Mouse (Mus musculus) intestine, embryonic 14.5 days (tissue): ENCODE measurements around the gene Appl2. TPM values are rescaled to one million over a fixed set of nuclear protein-coding genes. Genes with fewer than 3 reads are reported as not detected.

Source experiments
- ATAC-seq: fragments of 200-750 bp; cut with Nextera tagmentation; replicated peaks from 2 replicates; pipeline ENCODE4 v1.8.0; 2017; ENCODE audit warnings: low read depth, moderate number of reproducible peaks, moderate TSS enrichment, moderate library complexity; ENCODE audit not compliant: low FRiP score, low TSS enrichment
- DNase-seq: peaks from one replicate; pipeline ENCODE4 v3.0.0-alpha.2; 2018; ENCODE audit warnings: low spot score
- H3K27ac ChIP-seq: fragments of 300-500 bp; sonication (generic); 2 replicates; pipeline ENCODE4 v1.5.1; 2014; ENCODE audit warnings: low read depth, mild to moderate bottlenecking, control low read depth
- H3K27me3 ChIP-seq: fragments of 300-500 bp; sonication (generic); replicated peaks from 2 replicates; pipeline ENCODE4 v1.6.1; 2014; ENCODE audit warnings: low read length, control low read depth; ENCODE audit not compliant: control insufficient read depth, insufficient read depth
- H3K36me3 ChIP-seq: fragments of 300-500 bp; sonication (generic); 2 replicates; pipeline ENCODE4 v1.6.1; 2014; ENCODE audit warnings: low read length, control low read depth; ENCODE audit not compliant: control insufficient read depth, insufficient read depth
- H3K4me1 ChIP-seq: fragments of 300-500 bp; sonication (generic); replicated peaks from 2 replicates; pipeline ENCODE4 v1.6.1; 2014; ENCODE audit warnings: low read length, control low read depth, mixed read lengths; ENCODE audit not compliant: control insufficient read depth, insufficient read depth
- H3K4me2 ChIP-seq: fragments of 300-500 bp; sonication (generic); 2 replicates; pipeline ENCODE4 v1.6.1; 2014; ENCODE audit warnings: low read length
- H3K4me3 ChIP-seq: fragments of 300-500 bp; sonication (generic); 2 replicates; pipeline ENCODE4 v1.5.1; 2014; ENCODE audit warnings: low read depth, low read length, control low read depth, mixed read lengths
- H3K9ac ChIP-seq: fragments of 300-500 bp; sonication (generic); 2 replicates; pipeline ENCODE4 v1.6.1; 2014; ENCODE audit warnings: mild to moderate bottlenecking, low read length
- H3K9me3 ChIP-seq: fragments of 300-500 bp; sonication (generic); 2 replicates; pipeline ENCODE4 v1.6.1; 2016; ENCODE audit warnings: low read length, control low read depth; ENCODE audit not compliant: control insufficient read depth
- WGBS: fragments of 180-500 bp; shearing (Covaris S2); extraction: QIAGEN DNeasy Blood & Tissue Kit; methylation state at CpG from one replicate; pipeline ENCODE4 v1.1.7; 2014; 5-methylcytosine and 5-hydroxymethylcytosine counted together
- polyA plus RNA-seq: library from polyadenylated mRNA; unstranded; fragments of >200 nt; fragmentation: Nextera tagmentation; extraction: Ambion mirVana; gene quantifications from 2 replicates; pipeline ENCODE4 v1.2.1, GENCODE M21; 2014

Appl2 gene
- polyA plus RNA-seq, 1 experiment from 2014 or later: 37.7 TPM

DNA sequence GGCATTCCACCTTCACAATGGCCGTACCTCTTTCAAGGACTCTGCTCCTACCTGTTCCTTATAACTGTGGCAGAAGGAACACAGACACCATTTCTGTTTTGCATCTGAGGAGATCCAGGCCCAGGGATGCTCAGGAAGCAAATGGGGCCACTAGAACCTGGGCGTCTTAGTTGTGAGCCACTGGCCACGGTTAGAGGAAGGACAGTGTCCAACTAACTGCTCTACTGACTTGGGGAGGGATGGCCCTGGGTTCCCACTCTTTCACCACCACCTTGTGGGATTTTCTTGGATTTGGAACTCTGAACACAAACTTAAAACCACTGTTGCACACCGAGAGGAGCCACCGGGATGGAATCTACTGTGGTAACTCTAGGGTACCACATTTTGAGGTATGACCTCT lies 36.7 kb downstream of the Appl2 start:
- WGBS: 95% methylated on average over 5 of the region's 5 CpGs
- no peak overlapping the region for H3K4me3 ChIP-seq
- no peak for DNase-seq
- H3K4me1 ChIP-seq: no peaks in the 10 kb centered on the region
- no peak overlapping the region for H3K9ac ChIP-seq
- no peaks in the 10 kb centered on the region for H3K27me3 ChIP-seq
- H3K36me3 ChIP-seq: peaks cover 71% of the 10 kb centered on the region
- no peaks in the 10 kb centered on the region for H3K9me3 ChIP-seq
- ATAC-seq: no peak
- H3K27ac ChIP-seq: no peak overlapping the region
- H3K4me2 ChIP-seq: no peak overlapping the region

DNA sequence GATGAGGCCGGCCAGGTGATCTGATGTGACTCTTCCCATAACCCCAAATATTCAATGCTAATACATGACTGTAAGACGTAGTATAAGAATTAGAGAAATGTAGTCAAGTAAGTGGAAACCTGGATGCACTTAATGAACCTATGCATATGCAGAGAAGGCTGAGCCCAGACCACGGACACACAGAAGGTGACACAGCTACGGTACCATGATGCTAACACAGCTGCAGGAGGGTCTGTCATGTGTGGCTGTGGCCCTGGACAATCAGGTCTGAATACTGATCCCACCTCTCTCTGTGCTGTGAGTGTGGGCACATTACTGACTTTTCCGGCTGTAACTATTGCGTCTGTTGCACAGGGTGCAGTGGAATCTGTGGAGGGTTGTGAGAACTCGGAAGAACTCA lies 38.0 kb downstream of the Appl2 start:
- no peaks in the 10 kb centered on the region for H3K9me3 ChIP-seq
- no peaks in the 10 kb centered on the region for H3K27me3 ChIP-seq
- H3K36me3 ChIP-seq: peaks cover 72% of the 10 kb centered on the region
- no peak for ATAC-seq
- no peak overlapping the region for H3K27ac ChIP-seq
- H3K4me3 ChIP-seq: no peak overlapping the region
- DNase-seq: no peak
- H3K9ac ChIP-seq: no peak overlapping the region
- 96% methylated on average over 7 of the region's 7 CpGs for WGBS
- H3K4me1 ChIP-seq: no peaks in the 10 kb centered on the region
- no peak overlapping the region for H3K4me2 ChIP-seq

DNA sequence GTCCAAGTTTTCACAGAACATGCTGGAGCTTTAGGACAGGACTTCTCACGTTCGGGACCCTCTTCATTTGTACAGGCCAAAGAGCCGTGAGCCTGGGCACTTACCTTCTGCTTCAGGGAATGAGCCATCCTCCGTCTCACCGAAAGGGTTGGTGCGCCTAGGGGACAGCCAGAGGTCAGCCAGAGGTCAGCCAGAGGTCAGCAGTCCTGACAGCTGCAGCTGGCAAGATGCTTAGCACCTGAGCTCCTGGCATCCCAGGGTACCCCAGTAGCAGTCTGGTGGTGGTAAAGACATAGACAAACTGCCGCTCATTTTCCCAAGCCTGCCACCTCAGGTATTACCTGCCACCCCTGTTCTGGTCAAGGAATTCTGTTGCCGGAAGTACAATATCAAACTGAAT lies 39.9 kb downstream of the Appl2 start:
- Histone ChIP-seq H3K4me3 (no peak overlapping the region), H3K4me2 (no peak overlapping the region), H3K27me3 (no peaks in the 10 kb centered on the region), H3K36me3 (peaks cover 77% of the 10 kb centered on the region), H3K27ac (no peak overlapping the region), H3K4me1 (no peaks in the 10 kb centered on the region), H3K9me3 (no peaks in the 10 kb centered on the region), H3K9ac (no peak overlapping the region)
- ATAC-seq (no peak), DNase-seq (no peak)
- WGBS: 75% methylated on average over 8 of the region's 8 CpGs

DNA sequence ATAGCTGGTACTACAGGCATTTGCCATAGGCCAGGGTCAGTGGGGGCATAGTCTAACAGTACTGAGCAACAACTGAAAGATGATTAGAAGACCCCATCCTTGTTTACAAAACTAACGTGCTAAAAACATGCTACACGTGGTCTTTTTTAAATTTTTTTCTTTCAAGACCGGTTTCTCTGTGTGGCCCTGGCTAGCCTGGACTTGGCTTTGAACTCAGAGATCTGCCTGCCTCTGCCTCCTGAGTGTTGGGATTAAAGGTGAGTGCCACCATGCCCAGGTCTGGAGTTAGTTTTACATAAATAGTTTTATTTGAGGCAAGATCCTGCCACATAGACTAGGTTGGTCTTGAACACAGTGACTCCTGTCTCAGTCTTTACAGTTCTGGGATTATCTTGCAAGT lies 41.4 kb downstream of the Appl2 start:
- Histone ChIP-seq H3K27ac (no peak overlapping the region), H3K4me3 (no peak overlapping the region), H3K4me1 (no peaks in the 10 kb centered on the region), H3K9ac (no peak overlapping the region), H3K36me3 (peaks cover 77% of the 10 kb centered on the region), H3K27me3 (no peaks in the 10 kb centered on the region), H3K4me2 (no peak overlapping the region), H3K9me3 (no peaks in the 10 kb centered on the region)
- WGBS: 90% methylated on average over 3 of the region's 3 CpGs
- no peak for DNase-seq
- ATAC-seq: no peak

DNA sequence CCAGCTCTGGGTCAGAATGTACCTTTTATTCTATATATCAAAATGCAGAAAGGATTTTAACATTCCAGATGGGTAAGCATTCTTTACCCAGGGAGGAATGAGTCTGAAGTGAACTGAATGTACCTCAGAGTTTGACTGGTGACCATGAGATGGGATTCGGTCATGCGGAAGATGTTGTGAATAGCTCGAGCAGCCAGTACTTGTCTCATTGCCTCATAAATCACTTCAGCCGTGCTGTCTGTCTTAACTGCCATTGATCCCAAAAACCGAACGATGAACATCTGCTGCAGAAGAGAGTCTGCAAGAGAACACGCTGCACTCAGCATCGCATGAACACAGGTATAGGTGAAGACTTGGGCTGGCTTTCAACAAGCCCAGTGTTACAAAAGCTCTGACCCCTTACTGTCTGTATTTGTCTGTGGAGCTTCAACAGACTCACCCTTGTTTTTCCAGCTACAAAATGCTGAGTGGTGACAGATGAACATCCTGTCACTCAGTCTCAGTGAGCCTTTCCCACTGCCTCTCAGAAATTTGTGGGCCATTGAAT lies 42.8 kb downstream of the Appl2 start:
- ATAC-seq: no peak
- Histone ChIP-seq H3K27me3 (no peaks in the 10 kb centered on the region), H3K4me1 (no peaks in the 10 kb centered on the region), H3K36me3 (peaks cover 77% of the 10 kb centered on the region), H3K4me3 (no peak overlapping the region), H3K4me2 (no peak overlapping the region), H3K27ac (no peak overlapping the region), H3K9ac (no peak overlapping the region), H3K9me3 (no peaks in the 10 kb centered on the region)
- WGBS: 79% methylated on average over 8 of the region's 8 CpGs
- no peak for DNase-seq

DNA sequence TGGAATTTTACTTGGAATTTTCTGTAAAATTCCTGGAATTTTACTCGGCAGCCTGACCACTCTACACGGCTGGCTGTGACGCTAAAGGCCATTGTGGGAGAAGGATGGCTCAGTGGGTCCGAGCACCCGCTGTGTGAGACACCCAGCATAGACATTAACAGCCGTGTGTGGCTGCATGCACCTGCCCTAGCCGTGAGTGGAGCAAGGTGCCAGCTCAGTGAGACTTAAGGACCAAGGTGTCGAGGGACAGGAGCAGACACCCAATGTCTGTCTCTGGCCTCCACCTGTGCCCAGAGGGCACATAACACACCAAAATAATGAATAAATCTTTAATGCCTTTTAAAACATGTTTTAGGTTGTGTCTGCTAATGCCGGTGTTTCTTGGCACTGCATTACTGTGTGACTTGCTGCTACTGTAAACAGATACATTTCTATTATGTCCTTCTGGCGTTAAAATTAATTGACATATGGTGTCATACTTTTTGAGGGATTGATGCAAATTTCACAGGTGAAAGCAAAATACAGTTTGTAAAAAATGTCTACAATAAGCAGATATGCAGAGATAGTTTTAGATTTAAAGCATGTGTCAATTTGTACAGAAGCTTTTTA lies 44.5 kb downstream of the Appl2 start:
- no peak for ATAC-seq
- no peak for DNase-seq
- H3K9ac ChIP-seq: no peak overlapping the region
- no peak overlapping the region for H3K27ac ChIP-seq
- H3K4me2 ChIP-seq: no peak overlapping the region
- H3K27me3 ChIP-seq: no peaks in the 10 kb centered on the region
- H3K4me1 ChIP-seq: no peaks in the 10 kb centered on the region
- no peaks in the 10 kb centered on the region for H3K9me3 ChIP-seq
- H3K4me3 ChIP-seq: no peak overlapping the region
- 91% methylated on average over 10 of the region's 10 CpGs for WGBS
- H3K36me3 ChIP-seq: peaks cover 80% of the 10 kb centered on the region

DNA sequence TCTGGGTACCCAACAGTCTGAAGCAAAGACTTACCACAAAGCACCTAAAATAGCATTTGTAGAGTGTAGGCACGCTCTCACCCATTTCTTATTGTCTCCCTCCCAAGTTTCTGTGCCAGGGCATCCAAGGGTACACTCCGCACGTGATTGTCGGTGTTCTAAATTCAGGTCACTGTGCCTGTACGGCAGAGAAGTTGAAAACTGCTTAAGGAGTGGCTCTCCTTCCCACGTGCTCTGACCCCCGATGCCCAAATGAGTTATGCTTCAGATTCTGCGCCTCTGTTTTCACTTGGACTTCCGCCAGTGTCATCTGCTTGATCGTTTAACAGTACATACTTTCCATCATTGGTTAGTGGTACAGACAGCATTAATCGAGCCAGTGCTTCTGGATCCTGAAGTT lies 47.9 kb downstream of the Appl2 start:
- H3K9ac ChIP-seq: no peak overlapping the region
- peaks cover 78% of the 10 kb centered on the region for H3K36me3 ChIP-seq
- no peak for ATAC-seq
- no peak overlapping the region for H3K27ac ChIP-seq
- no peaks in the 10 kb centered on the region for H3K4me1 ChIP-seq
- no peak overlapping the region for H3K4me3 ChIP-seq
- H3K4me2 ChIP-seq: no peak overlapping the region
- H3K9me3 ChIP-seq: no peaks in the 10 kb centered on the region
- 81% methylated on average over 11 of the region's 11 CpGs for WGBS
- DNase-seq: no peak
- H3K27me3 ChIP-seq: no peaks in the 10 kb centered on the region

DNA sequence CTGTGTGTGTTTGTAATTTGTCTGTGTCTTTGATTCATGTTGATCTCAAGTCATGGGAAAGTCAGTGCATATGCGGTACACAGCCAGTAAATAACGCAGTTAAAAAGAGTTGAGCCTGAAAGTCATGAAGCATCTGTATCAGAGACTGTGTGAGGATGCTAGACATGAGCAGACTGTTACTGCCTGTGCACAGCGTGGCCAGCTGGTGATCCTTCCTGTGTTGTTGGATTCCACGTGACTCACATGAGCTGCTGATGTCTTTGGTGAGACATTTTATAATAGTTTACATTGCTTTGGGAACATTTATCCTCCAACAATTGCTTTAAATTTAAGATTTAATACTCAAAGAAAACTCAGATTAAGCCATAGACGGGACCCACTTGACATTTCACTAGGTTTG lies 54.0 kb downstream of the Appl2 start:
- Histone ChIP-seq H3K27ac (no peak overlapping the region), H3K4me3 (no peak overlapping the region), H3K9me3 (no peaks in the 10 kb centered on the region), H3K4me1 (no peaks in the 10 kb centered on the region), H3K4me2 (no peak overlapping the region), H3K9ac (no peak overlapping the region), H3K27me3 (no peaks in the 10 kb centered on the region), H3K36me3 (peaks cover 85% of the 10 kb centered on the region)
- WGBS: 87% methylated on average over 5 of the region's 5 CpGs
- ATAC-seq (no peak), DNase-seq (no peak)

DNA sequence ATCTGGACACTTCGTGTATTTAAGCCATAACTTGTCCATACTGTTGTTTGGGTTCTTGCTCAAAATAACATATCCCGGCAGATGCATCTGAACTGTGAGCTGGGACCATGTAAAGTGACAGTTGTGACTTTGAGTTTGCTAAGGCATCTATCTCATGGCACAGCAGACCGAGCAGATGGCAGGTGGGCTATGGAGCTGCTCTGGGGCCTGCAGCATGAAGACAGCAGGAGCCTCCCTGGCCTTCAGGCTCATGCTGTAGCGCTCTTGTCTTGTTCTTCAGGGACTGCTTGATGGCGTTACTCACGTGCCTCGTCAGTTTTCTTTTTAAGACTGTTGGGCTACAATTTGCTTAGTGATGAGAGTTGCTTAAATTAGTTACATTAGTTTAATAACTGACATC lies 55.9 kb downstream of the Appl2 start:
- no peak overlapping the region for H3K9ac ChIP-seq
- 92% methylated on average over 7 of the region's 7 CpGs for WGBS
- no peaks in the 10 kb centered on the region for H3K4me1 ChIP-seq
- H3K9me3 ChIP-seq: no peaks in the 10 kb centered on the region
- H3K36me3 ChIP-seq: peaks cover 84% of the 10 kb centered on the region
- H3K27me3 ChIP-seq: no peaks in the 10 kb centered on the region
- no peak overlapping the region for H3K4me3 ChIP-seq
- H3K4me2 ChIP-seq: no peak overlapping the region
- H3K27ac ChIP-seq: no peak overlapping the region
- ATAC-seq (no peak), DNase-seq (peak; percentile 42)
